Mouse (Mus musculus) common myeloid progenitor, adult 5-6 weeks (primary cell): ENCODE data around the gene Col3a1. TPM values are rescaled to one million over a fixed set of nuclear protein-coding genes. Genes with fewer than 3 reads are reported as not detected.

Experiments
- ATAC-seq: replicated peaks from 2 replicates; pipeline ENCODE4 v1.8.0; 2016; ENCODE audit warnings: low read depth, mild to moderate bottlenecking, moderate TSS enrichment, inconsistent platforms; ENCODE audit not compliant: poor library complexity, severe bottlenecking
- total RNA-seq: library from RNA; stranded (forward); fragments of 200-1000, 187-1606 nt; gene quantifications from 2 replicates; pipeline ENCODE4 v1.2.3, GENCODE M21; 2017

The Col3a1 gene
- total RNA-seq, 1 experiment from 2014 or later, result not detected

DNA sequence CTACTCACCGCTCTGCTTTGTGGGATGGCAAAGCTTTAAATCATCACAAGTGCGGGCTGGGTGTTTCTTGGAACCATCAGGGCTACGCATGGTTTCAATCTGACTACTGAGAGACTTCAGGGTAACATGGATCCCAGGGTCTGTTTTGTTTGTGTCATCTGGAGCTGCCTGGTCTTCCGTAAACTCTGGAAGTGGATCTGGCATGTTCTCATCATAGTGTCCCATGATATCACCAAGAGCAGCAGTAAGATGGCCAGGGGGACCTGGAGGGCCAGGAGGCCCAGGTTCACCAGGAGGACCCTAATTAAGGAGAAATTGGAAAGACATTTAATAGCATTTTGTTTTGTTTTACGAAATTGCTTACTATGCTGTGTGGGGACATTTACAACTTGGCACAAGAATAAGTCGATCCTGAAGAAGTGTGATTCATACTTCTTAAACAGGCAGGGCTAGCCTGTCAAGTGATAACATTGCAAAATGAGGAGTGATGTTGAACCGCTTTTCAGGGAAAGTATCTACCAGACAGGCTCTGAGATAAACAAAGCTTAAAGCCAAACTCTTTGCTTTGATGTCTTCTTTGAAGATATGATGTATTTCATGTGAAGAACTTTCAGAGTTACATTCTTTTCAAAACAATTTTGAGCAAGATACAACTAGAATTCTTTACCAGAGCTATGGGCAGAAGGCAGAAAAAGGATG, 68.8 kb downstream of the Col3a1 start:
- ATAC-seq, result no peak

- ATAC-seq, result no peak
These were observed 70.5 kb downstream of the Col3a1 start for GRCm38 (mm10) chr1:45381866-45382265.

Other genes starting within 250 kb of the Col3a1 start
- not detected in 2 replicates for gene Col5a2, start 191.7 kb downstream of the Col3a1 start, total RNA-seq